Mouse (Mus musculus) macrophage (primary cell): ENCODE measurements around the gene Ptges3. TPM values are rescaled to one million over a fixed set of nuclear protein-coding genes. Genes with fewer than 3 reads are reported as not detected.
"Not testable (repeated sequence)": the region's sequence is repeated elsewhere in the genome, so short reads cannot be mapped to it uniquely, and the experiment has no call there.

Source experiments
- H3K27ac ChIP-seq: fragments of 350-480 bp; formaldehyde crosslinking; 2 replicates; pipeline ENCODE4 v1.9.0; 2021
- H3K36me3 ChIP-seq: fragments of 350-480 bp; formaldehyde crosslinking; 2 replicates; pipeline ENCODE4 v1.9.0; 2021; ENCODE audit errors: inconsistent target
- H3K4me3 ChIP-seq: fragments of 350-480 bp; formaldehyde crosslinking; 2 replicates; pipeline ENCODE4 v1.9.0; 2021; ENCODE audit errors: inconsistent target
- H3K79me2 ChIP-seq: fragments of 350-480 bp; formaldehyde crosslinking; 2 replicates; pipeline ENCODE4 v1.9.0; 2021; ENCODE audit errors: inconsistent target
- WGBS: methylation state at CpG from one replicate; pipeline ENCODE4 v1.1.7; 2026; ENCODE audit warnings: inconsistent platforms; ENCODE audit not compliant: missing documents; 5-methylcytosine and 5-hydroxymethylcytosine counted together
- polyA plus RNA-seq: library from polyadenylated mRNA; stranded (reverse); fragments of 250-400 nt; gene quantifications from 3 replicates; pipeline ENCODE4 v1.2.4, GENCODE M21; 2018; ENCODE audit warnings: inconsistent platforms

Ptges3 gene
- polyA plus RNA-seq, 1 experiment from 2014 or later = 66.7 TPM

- H3K4me3 ChIP-seq, H3K27ac ChIP-seq, H3K36me3 ChIP-seq, H3K79me2 ChIP-seq: not testable (repeated sequence)
- WGBS = 89% methylated on average over 5 of the region's 5 CpGs
Measured at GRCm38 (mm10) chr10:128078269-128078668, 19.5 kb downstream of the Ptges3 start.

DNA sequence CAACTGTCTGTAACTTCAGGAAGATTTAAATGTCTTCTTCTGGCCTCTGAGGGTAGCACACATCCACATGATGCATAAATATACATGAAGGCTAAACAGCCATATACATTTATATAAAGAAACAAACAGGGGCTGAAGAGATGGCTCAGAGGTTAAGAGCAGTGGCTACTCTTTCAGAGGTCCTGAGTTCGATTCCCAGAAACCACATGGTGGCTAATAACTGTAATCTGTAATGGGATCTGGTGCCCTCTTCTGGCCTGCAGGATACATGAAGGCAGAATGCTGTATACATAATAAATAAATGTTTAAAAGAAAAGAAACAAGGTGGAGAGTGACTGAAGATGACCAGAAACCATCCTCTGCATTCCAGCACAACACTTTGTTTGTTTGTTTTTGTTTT, 21.7 kb downstream of the Ptges3 start:
- Histone ChIP-seq H3K27ac (no peak overlapping the region), H3K36me3 (peaks cover 7% of the 10 kb centered on the region; the same call in 1 of the 2 replicates), H3K4me3 (no peak overlapping the region), H3K79me2 (peaks cover 24% of the 10 kb centered on the region)
- 40% methylated on average over 1 of the region's 1 CpGs for WGBS

DNA sequence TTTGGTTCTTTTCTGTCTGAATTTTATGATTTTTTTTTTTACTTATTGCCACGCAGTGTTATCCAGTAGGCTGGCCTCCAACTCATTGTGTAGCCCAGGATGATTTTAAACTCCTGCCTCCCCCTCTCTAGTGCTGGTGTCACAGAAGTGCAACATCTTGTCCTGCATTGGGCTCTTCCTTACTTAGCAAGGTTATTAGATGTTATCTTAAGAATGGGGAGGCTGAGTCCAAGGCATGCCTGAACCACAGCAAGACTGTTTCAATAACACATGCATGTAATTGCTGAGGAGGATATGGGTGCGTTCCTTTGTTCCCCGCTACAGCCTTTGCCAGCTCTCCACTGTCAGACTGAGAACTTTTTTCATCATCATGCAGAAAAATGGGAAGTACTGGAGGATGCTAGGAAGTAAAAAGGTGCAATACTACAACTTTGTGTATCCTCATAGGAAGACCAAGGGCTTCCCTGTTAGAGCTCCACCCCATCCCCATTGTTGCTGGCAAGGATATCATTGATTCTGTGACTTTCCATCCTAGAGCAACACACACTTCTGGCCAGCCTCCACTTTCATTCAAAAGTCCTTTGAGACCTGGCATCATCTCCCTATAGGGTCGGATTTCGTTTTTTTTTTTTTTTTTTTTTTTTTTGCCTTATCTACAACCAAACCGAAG, 23.2 kb downstream of the Ptges3 start:
- H3K4me3 ChIP-seq = peak overlapping the region; percentile 94
- H3K27ac ChIP-seq = no peak overlapping the region
- H3K36me3 ChIP-seq = peaks cover 21% of the 10 kb centered on the region; the same call in 1 of the 2 replicates
- WGBS = 47% methylated on average over 4 of the region's 6 CpGs
- H3K79me2 ChIP-seq = peaks cover 39% of the 10 kb centered on the region

DNA sequence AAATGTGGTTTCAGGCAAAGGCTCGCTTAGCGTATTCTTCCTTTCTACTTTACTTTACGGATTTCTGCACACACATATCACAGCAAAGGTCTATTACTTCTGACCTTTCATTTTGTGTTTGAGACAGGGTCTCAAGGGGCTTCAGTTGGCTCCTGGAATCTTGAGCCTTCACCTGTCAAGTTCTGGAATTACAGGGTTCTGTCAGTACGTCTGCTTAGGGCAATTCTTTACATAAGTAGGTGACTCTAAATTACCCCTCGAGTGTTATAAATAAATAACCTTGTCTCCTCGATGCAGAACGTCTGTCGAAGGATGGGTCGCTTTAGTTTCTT, 23.7 kb downstream of the Ptges3 start:
- WGBS = 3% methylated on average over 9 of the region's 9 CpGs
- H3K79me2 ChIP-seq = peaks cover 41% of the 10 kb centered on the region
- peak overlapping the region; percentile 94 for H3K4me3 ChIP-seq
- peaks cover 26% of the 10 kb centered on the region for H3K36me3 ChIP-seq
- peak overlapping the region; percentile 46 for H3K27ac ChIP-seq

GRCm38 (mm10) chr10:128082880-128083421, 24.2 kb downstream of the Ptges3 start, which contains the start of gene Atp5b:
Gene Atp5b, plus strand, starts transcription at chr10:128083273.
- H3K36me3 ChIP-seq = peaks cover 31% of the 10 kb centered on the region
- H3K27ac ChIP-seq = peak within 1 kb of the TSS; percentile 84
- 1% methylated on average over 33 of the region's 34 CpGs for WGBS
- peak within 1 kb of the TSS; percentile 94 for H3K4me3 ChIP-seq
- H3K79me2 ChIP-seq = peaks cover 46% of the 10 kb centered on the region

DNA sequence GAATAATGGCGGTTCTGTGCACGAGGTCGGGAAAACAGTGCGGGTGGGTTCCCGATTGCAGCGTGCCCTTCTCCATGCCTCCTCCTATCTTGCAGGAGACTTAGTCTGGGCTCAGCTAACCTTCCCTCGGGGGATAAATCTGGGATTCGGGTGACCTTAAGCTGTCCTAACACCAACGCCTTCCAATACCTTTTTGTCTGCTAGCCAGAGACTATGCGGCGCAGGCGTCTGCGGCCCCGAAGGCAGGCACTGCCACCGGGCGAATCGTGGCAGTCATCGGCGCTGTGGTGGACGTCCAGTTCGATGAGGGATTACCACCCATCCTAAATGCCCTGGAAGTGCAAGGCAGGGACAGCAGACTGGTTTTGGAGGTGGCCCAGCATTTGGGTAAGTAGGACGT, 24.9 kb downstream of the Ptges3 start:
- peaks cover 38% of the 10 kb centered on the region for H3K36me3 ChIP-seq
- peak overlapping the region; percentile 84 for H3K27ac ChIP-seq
- peak overlapping the region; percentile 94 for H3K4me3 ChIP-seq
- 3% methylated on average over 20 of the region's 22 CpGs for WGBS
- H3K79me2 ChIP-seq = peaks cover 48% of the 10 kb centered on the region

- peaks cover 43% of the 10 kb centered on the region for H3K36me3 ChIP-seq
- peaks cover 48% of the 10 kb centered on the region for H3K79me2 ChIP-seq
- peak overlapping the region; percentile 84 for H3K27ac ChIP-seq
- H3K4me3 ChIP-seq = peak overlapping the region; percentile 94
- 0% methylated on average over 3 of the region's 3 CpGs for WGBS
Measured at GRCm38 (mm10) chr10:128084160-128084559, 25.4 kb downstream of the Ptges3 start.

GRCm38 (mm10) chr10:128086391-128086790, 27.6 kb downstream of the Ptges3 start:
- H3K79me2 ChIP-seq = peaks cover 48% of the 10 kb centered on the region
- WGBS = 82% methylated on average over 6 of the region's 6 CpGs
- peaks cover 51% of the 10 kb centered on the region for H3K36me3 ChIP-seq
- H3K27ac ChIP-seq = no peak overlapping the region
- no peak overlapping the region for H3K4me3 ChIP-seq

DNA sequence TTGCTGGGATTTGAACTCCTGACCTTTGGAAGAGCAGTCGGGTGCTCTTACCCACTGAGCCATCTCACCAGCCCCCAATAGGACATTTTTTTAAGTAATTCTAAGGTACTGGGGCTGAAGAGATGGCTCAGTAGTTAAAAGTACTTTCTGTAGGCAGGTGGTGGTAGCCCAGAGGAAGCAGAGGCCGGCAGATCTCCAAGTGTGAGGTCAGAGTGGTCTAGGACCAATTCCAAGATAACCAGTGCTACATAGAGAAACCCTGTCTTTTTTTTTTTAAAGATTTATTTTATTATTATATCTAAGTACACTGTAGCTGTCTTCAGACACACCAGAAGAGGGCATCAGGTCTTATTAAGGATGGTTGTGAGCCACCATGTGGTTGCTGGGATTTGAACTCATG, 28.5 kb downstream of the Ptges3 start:
- 64% methylated on average over 1 of the region's 2 CpGs for WGBS
- H3K4me3 ChIP-seq, H3K27ac ChIP-seq: not testable (repeated sequence)
- peaks cover 51% of the 10 kb centered on the region for H3K36me3 ChIP-seq
- peaks cover 48% of the 10 kb centered on the region for H3K79me2 ChIP-seq

DNA sequence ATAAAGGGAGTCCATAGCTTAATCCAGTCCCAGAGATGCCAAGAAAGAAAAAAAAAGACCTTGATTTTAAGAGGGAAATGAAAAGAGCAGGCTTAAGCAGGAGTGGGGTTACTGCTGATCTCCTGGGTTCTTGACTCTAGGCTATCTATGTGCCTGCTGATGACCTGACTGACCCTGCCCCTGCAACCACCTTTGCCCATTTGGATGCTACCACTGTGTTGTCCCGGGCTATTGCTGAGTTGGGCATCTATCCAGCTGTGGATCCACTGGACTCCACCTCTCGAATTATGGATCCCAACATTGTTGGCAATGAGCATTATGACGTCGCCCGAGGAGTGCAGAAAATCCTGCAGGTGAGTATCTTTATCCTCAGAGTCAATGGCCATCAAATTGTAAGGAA, 29.4 kb downstream of the Ptges3 start:
- Histone ChIP-seq H3K36me3 (peaks cover 51% of the 10 kb centered on the region), H3K79me2 (peaks cover 47% of the 10 kb centered on the region), H3K27ac (no peak overlapping the region), H3K4me3 (no peak overlapping the region)
- 94% methylated on average over 5 of the region's 5 CpGs for WGBS

DNA sequence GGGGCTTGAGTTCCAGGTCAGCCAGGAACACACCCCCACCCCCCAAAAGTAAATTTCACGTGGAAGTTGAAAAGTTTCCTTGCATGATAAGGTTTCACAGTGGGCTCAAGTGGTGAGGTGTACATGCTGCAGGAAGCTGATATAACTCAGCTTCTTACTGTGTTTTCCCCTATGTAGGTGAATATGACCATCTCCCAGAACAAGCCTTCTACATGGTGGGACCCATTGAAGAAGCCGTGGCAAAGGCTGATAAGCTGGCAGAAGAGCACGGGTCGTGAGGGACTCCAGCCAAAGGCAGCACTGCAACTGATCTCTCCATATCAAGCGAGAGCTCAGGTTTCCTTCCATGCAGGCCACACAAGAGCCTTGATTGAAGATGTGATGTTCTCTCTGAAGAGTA, 31.1 kb downstream of the Ptges3 start:
- H3K36me3 ChIP-seq = peaks cover 51% of the 10 kb centered on the region
- WGBS = 86% methylated on average over 5 of the region's 5 CpGs
- H3K4me3 ChIP-seq = no peak overlapping the region
- H3K27ac ChIP-seq = no peak overlapping the region
- H3K79me2 ChIP-seq = peaks cover 42% of the 10 kb centered on the region

DNA sequence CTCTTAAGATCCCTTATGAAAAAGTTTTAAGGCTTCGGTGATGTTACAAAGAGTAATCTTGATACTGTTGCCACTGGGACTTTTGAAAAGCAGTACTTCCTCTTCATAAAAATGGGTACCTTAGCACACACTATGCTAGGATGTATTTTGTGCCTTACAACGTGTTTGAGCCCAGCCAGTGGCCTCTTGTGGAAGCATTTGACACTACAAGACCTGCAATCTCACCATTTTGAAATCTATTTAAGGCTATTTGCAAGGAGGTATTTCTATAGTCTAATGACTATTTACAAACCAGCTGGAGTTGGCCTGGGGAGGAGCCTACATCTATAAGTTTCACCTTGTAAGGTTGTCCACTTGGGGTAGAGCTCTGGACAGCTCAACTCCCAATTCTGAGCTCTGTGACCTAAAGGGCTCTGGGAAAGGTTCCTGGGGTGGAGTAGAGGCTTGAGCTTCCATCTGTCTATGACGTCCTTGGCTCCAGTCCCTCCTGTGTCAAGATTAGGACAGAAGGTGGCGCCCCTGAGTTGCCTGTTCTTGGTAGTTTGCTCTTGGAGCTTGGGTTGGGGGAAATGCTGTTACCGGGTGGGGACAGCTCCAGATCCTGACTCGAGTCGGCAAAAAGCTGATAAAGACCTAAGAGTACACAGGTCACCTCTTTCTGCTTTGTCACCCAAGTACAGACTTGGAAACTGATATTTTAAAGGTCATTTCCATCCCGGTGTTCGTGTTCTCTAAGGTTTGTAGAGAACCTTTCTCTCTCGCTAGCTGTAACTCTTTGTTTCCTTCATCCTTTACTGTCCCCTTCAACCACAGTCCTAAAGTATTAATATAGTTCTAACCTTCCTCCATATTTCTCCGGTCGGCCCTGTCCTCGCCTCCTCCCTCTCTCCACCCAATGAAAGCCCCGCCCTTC, 32.2 kb downstream of the Ptges3 start:
- Histone ChIP-seq H3K36me3 (peaks cover 40% of the 10 kb centered on the region), H3K27ac (peak overlapping the region; percentile 89), H3K4me3 (peak overlapping the region; percentile 88), H3K79me2 (peaks cover 42% of the 10 kb centered on the region)
- WGBS = 2% methylated on average over 14 of the region's 14 CpGs

DNA sequence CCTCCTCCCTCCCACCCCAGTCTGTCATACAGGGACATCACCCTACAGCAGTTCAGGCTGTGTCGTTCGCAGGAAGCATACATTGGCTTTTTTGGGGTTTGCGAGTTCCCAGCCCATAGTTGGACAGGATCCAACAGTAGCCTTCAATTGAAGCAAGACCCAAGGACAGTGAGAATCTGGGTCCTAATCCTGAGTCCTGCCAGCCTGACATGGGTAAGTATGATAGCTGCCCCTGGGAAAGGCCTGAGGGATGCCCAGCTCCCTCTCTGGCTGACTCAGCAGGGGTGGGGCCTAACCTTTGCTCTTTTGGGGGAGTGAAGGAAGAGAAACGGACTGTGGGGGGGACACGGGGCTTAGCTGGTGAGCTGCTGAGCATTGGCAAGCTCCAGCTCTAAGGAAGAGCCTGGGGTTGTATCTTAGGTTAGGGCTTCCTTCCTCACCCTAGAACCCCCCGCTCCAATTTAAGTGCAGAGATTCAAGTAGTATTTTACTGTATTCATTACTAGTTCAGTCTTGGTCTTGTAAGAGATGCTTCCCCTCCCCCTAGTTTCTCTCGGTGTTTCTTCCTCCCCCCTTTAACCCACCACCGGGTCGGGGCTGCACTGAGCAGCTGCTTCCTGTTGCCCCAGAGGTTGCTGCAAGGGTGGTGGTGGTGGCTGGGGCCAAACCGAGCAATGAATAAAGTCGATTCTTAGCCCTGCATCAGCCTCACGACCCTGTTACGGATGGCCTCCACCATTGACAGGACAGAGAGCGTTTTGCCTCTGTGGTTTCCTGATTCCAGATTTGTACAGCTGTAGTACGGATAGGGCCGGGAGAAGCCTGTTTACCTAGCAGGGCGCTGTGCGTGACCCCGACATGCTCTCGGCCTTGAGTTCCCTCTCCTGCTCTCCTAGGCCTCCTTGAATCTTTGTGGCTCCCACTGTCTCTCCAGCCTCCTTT, 33.1 kb downstream of the Ptges3 start, which contains the start of gene Baz2a:
Gene Baz2a (plus strand): TSS at position 14 of the 942 bp plus-strand sequence.
- peaks cover 39% of the 10 kb centered on the region for H3K79me2 ChIP-seq
- H3K36me3 ChIP-seq = peaks cover 31% of the 10 kb centered on the region
- peak within 1 kb of the TSS; percentile 88 for H3K4me3 ChIP-seq
- under 1% methylated on average over 20 of the region's 20 CpGs for WGBS
- H3K27ac ChIP-seq = peak within 1 kb of the TSS; percentile 89
